Mouse (Mus musculus) cerebellum, adult 2 months (tissue): ENCODE data around the gene Dis3l.

ENCODE experiments used
- CTCF ChIP-seq: fragments of 200-500 bp; IDR thresholded peaks from 2 replicates; pipeline ENCODE4 v1.5.1; 2011; ENCODE audit warnings: low read depth, mild to moderate bottlenecking, control low read depth, low read length, moderate library complexity, borderline replicate concordance; ENCODE audit not compliant: insufficient read depth
- POLR2A ChIP-seq: fragments of 200-500 bp; IDR thresholded peaks from 2 replicates; pipeline ENCODE4 v1.6.1; 2011; ENCODE audit warnings: low read length, control low read depth, borderline replicate concordance; ENCODE audit not compliant: insufficient read depth

DNA sequence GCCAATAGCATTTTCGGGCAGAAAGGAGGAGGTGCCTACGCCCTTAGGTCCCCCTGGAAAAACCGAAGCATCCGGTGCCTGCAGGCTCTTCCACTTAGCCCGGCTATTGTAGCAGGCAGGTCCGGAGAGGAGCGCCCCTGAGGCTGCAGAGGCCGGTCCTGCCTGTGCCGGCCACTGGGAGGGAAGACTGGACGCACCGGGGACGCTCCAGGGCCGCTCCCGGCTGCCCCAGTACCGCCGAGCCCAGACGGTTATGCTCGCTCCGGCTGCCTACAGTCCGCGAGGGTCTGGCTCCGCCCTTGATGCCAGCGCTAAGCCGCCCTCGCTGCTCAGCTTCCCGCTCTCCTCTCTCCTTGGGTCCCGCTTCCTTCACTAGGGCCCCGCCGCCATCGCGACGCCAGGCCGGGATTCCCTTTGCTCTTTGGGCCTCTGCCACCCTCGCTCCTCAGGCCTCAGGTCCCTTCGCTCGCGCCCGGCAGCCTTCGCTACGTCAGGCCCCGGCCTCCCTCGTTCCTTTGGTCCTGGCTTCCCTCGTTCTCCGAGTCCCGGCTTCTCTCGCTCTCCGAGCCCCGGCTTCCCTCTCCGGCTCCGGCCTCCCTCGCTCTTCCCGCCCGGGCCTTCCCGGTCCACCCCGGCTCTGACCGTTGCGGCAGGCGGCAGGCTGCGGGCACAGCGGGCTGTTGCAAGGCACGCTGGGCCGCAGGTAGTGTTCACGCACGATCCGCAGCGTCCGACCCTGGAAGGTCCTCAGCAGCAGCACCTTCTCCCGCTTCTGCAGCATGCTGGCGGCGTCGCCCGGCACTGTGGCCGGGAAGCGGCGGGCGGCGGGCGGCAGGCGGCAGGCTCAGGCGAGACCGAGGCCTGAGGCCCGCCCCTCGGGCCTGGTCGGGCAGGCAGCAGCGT, 486 bp downstream of the Dis3l start:
- TF ChIP-seq POLR2A = peak; percentile 57
- TF ChIP-seq CTCF = no peak
